Mouse (Mus musculus) left cerebral cortex, postnatal 4 days (tissue): ENCODE results near the gene P2ry2. TPM values are rescaled to one million over a fixed set of nuclear protein-coding genes. Genes with fewer than 3 reads are reported as not detected.

Experiments
- DNase-seq: peaks from one replicate; pipeline ENCODE4 v3.0.0-alpha.2; 2022
- intact Hi-C: fragments of 180-260 bp; cut with DNase I; formaldehyde crosslinking; loops from one replicate; pipeline ENCODE4 v1.15.1; 2025
- total RNA-seq, 2 experiments: library from RNA; stranded (reverse); gene quantifications; 2 replicates each; pipeline ENCODE4 v1.2.3; 2021

Gene P2ry2
- 1 to 10 TPM; 1.2 to 1.3 TPM for total RNA-seq

GRCm38 (mm10) chr7:101012541-101012940 is at the start of gene P2ry2:
Gene P2ry2, minus strand, starts transcription at chr7:101012866.
- no peak for DNase-seq
- intact Hi-C loops = no loop called here

- intact Hi-C loops = loop anchor here (5.0 kb wide), 3 partner anchors 170 to 225 kb away; no protein-coding TSS in a partner anchor
- DNase-seq = peak; percentile 36
These were observed 49.6 kb upstream of the P2ry2 start for GRCm38 (mm10) chr7:101062246-101062645.

GRCm38 (mm10) chr7:101061381-101061780 is 48.7 kb upstream of the P2ry2 start:
- intact Hi-C loops = loop anchor here (2.0 to 5.0 kb wide), 4 partner anchors 171 to 313 kb away; no protein-coding TSS in a partner anchor
- peak; percentile 89 for DNase-seq

GRCm38 (mm10) chr7:101060476-101060875 is 47.8 kb upstream of the P2ry2 start:
- intact Hi-C loops = loop anchor here (2.0 to 5.0 kb wide), 4 partner anchors 172 to 314 kb away; no protein-coding TSS in a partner anchor
- DNase-seq = no peak

- intact Hi-C loops = no loop called here
- no peak for DNase-seq
These were observed 46.5 kb upstream of the P2ry2 start for GRCm38 (mm10) chr7:101059188-101059587.

- intact Hi-C loops = no loop called here
- DNase-seq = no peak
These were observed 44.6 kb upstream of the P2ry2 start for GRCm38 (mm10) chr7:101057309-101057708.

- DNase-seq = no peak
- intact Hi-C loops = loop anchor here (5.0 kb wide), 2 partner anchors 61 to 146 kb away; no protein-coding TSS in a partner anchor
These were observed 40.5 kb upstream of the P2ry2 start for GRCm38 (mm10) chr7:101053136-101053535.

- intact Hi-C loops = loop anchor here (5.0 kb wide), 2 partner anchors 59 to 144 kb away; no protein-coding TSS in a partner anchor
- peak; percentile 38 for DNase-seq
These were observed 39.0 kb upstream of the P2ry2 start for GRCm38 (mm10) chr7:101051551-101052221.

GRCm38 (mm10) chr7:101050724-101051550 is 38.3 kb upstream of the P2ry2 start:
- intact Hi-C loops = loop anchor here (5.0 kb wide), 2 partner anchors 59 to 144 kb away; no protein-coding TSS in a partner anchor
- DNase-seq = no peak

GRCm38 (mm10) chr7:101049326-101050087 is 36.8 kb upstream of the P2ry2 start:
- intact Hi-C loops = loop anchor here (5.0 kb wide), 2 partner anchors 57 to 142 kb away; no protein-coding TSS in a partner anchor
- DNase-seq = no peak

- intact Hi-C loops = no loop called here
- DNase-seq = no peak
These were observed 35.6 kb upstream of the P2ry2 start for GRCm38 (mm10) chr7:101048247-101048646.

GRCm38 (mm10) chr7:101043846-101044541 is 31.3 kb upstream of the P2ry2 start:
- intact Hi-C loops = no loop called here
- no peak for DNase-seq

- DNase-seq = no peak
- intact Hi-C loops = no loop called here
These were observed 29.5 kb upstream of the P2ry2 start for GRCm38 (mm10) chr7:101041977-101042749.

GRCm38 (mm10) chr7:101041544-101041943 is 28.9 kb upstream of the P2ry2 start:
- DNase-seq = no peak
- intact Hi-C loops = no loop called here

- intact Hi-C loops = no loop called here
- no peak for DNase-seq
These were observed 20.7 kb upstream of the P2ry2 start for GRCm38 (mm10) chr7:101033371-101033770.

GRCm38 (mm10) chr7:101031234-101031633 is 18.6 kb upstream of the P2ry2 start:
- no peak for DNase-seq
- intact Hi-C loops = no loop called here

GRCm38 (mm10) chr7:101030756-101031155 is 18.1 kb upstream of the P2ry2 start:
- peak; percentile 71 for DNase-seq
- intact Hi-C loops = no loop called here

- intact Hi-C loops = no loop called here
- DNase-seq = no peak
These were observed 16.8 kb upstream of the P2ry2 start for GRCm38 (mm10) chr7:101029446-101029845.

GRCm38 (mm10) chr7:101028991-101029390 is 16.3 kb upstream of the P2ry2 start:
- DNase-seq = no peak
- intact Hi-C loops = no loop called here
